Mouse (Mus musculus): ENCODE measurements around the gene Tff3. TPM values are rescaled to one million over a fixed set of nuclear protein-coding genes. Genes with fewer than 3 reads are reported as not detected.

The Tff3 gene
- polyA plus RNA-seq (2011; ENCODE audit: insufficient read length, low read depth, missing spikeins) = not detected in 2 replicates

GRCm38 (mm10) chr17:31129452-31129851, at the start of gene Tff3:
Gene Tff3 (minus strand): TSS chr17:31129646.
- Histone ChIP-seq H3K4me3 (ENCODE audit: insufficient read depth, low read length) (no peak within 1 kb of the TSS), H3K27ac (ENCODE audit: insufficient read depth, low read length) (no peak within 1 kb of the TSS), H3K4me1 (ENCODE audit: control insufficient read depth, insufficient read depth, low read length) (no peaks in the 10 kb centered on the region)
- TF ChIP-seq POLR2A (IDR thresholded peaks at IDR 0.05; ENCODE audit: low read depth, low read length) (no peak), CTCF (IDR thresholded peaks at IDR 0.05; ENCODE audit: borderline replicate concordance, insufficient read depth, low read length) (no peak)

DNA sequence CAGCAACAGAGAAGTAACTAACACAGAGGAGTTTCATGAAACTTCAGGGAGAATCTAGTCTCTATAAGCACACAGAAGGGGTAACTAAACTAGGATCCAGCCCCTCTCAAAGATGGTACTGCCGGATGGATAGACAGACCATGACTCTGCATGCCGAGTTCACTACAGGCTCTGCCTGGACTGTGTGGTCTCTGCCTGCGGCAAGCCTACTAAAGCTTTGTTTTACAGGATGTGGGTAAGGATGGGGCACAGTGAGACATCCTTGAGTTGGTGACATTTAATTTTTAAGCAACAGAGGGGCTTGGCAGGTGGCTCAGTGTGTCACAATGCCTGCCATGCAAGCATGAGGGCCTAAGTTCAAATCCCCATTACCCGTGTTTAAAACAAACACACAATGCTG, 46.9 kb upstream of the Tff3 start:
- TF ChIP-seq POLR2A (IDR thresholded peaks at IDR 0.05; ENCODE audit: low read depth, low read length) = no peak
- no peak for TF ChIP-seq CTCF (IDR thresholded peaks at IDR 0.05; ENCODE audit: borderline replicate concordance, insufficient read depth, low read length)
- H3K27ac ChIP-seq (ENCODE audit: insufficient read depth, low read length) = no peak overlapping the region
- no peaks in the 10 kb centered on the region for H3K4me1 ChIP-seq (ENCODE audit: control insufficient read depth, insufficient read depth, low read length)
- no peak overlapping the region for H3K4me3 ChIP-seq (ENCODE audit: insufficient read depth, low read length)

- H3K4me3 ChIP-seq (ENCODE audit: insufficient read depth, low read length) = no peak overlapping the region
- TF ChIP-seq POLR2A (IDR thresholded peaks at IDR 0.05; ENCODE audit: low read depth, low read length) = no peak
- no peak for TF ChIP-seq CTCF (IDR thresholded peaks at IDR 0.05; ENCODE audit: borderline replicate concordance, insufficient read depth, low read length)
- no peak overlapping the region for H3K27ac ChIP-seq (ENCODE audit: insufficient read depth, low read length)
Observed at GRCm38 (mm10) chr17:31169796-31170195, 40.4 kb upstream of the Tff3 start.

GRCm38 (mm10) chr17:31165127-31165526, 35.7 kb upstream of the Tff3 start, which contains the start of gene Tff1:
Gene Tff1 (minus strand): TSS chr17:31165277.
- TF ChIP-seq POLR2A (IDR thresholded peaks at IDR 0.05; ENCODE audit: low read depth, low read length) (no peak), CTCF (IDR thresholded peaks at IDR 0.05; ENCODE audit: borderline replicate concordance, insufficient read depth, low read length) (no peak)
- H3K4me3 ChIP-seq (ENCODE audit: insufficient read depth, low read length) = no peak within 1 kb of the TSS
- no peak within 1 kb of the TSS for H3K27ac ChIP-seq (ENCODE audit: insufficient read depth, low read length)
- H3K4me1 ChIP-seq (ENCODE audit: control insufficient read depth, insufficient read depth, low read length) = no peaks in the 10 kb centered on the region

More at GRCm38 (mm10) chr17:31169796-31170195, 40.4 kb upstream of the Tff3 start:
- H3K4me1 ChIP-seq (ENCODE audit: control insufficient read depth, insufficient read depth, low read length) = no peaks in the 10 kb centered on the region

- Histone ChIP-seq H3K4me3 (ENCODE audit: insufficient read depth, low read length) (no peak overlapping the region), H3K27ac (ENCODE audit: insufficient read depth, low read length) (no peak overlapping the region), H3K4me1 (ENCODE audit: control insufficient read depth, insufficient read depth, low read length) (no peaks in the 10 kb centered on the region)
- TF ChIP-seq CTCF (IDR thresholded peaks at IDR 0.05; ENCODE audit: borderline replicate concordance, insufficient read depth, low read length) (no peak), POLR2A (IDR thresholded peaks at IDR 0.05; ENCODE audit: low read depth, low read length) (no peak)
Observed at GRCm38 (mm10) chr17:31163821-31164220, 34.4 kb upstream of the Tff3 start.

DNA sequence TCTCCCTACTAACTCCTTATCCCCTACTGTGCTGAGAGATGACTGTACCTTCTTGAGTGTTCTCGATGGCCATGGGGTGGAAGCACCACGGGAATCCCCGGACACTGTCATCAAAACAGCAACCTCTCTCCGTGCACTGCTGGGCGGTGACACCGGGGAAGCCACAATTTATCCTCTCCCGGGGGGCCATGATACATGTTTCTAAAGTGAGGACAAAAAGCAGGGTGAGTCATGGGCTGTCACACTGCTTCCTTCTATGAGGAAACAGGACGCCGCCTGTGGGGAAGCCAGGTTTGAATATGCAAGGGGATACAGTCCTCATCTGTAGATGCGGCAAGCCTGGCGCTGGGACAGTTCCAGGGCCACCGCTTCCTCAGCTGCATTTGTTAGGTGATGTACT, 33.2 kb upstream of the Tff3 start:
- TF ChIP-seq POLR2A (IDR thresholded peaks at IDR 0.05; ENCODE audit: low read depth, low read length) = no peak
- TF ChIP-seq CTCF (IDR thresholded peaks at IDR 0.05; ENCODE audit: borderline replicate concordance, insufficient read depth, low read length) = no peak
- Histone ChIP-seq H3K4me1 (ENCODE audit: control insufficient read depth, insufficient read depth, low read length) (no peaks in the 10 kb centered on the region), H3K4me3 (ENCODE audit: insufficient read depth, low read length) (no peak overlapping the region), H3K27ac (ENCODE audit: insufficient read depth, low read length) (no peak overlapping the region)

- TF ChIP-seq POLR2A (IDR thresholded peaks at IDR 0.05; ENCODE audit: low read depth, low read length) = no peak
- TF ChIP-seq CTCF (IDR thresholded peaks at IDR 0.05; ENCODE audit: borderline replicate concordance, insufficient read depth, low read length) = no peak
- Histone ChIP-seq H3K27ac (ENCODE audit: insufficient read depth, low read length) (no peak overlapping the region), H3K4me3 (ENCODE audit: insufficient read depth, low read length) (no peak overlapping the region), H3K4me1 (ENCODE audit: control insufficient read depth, insufficient read depth, low read length) (no peaks in the 10 kb centered on the region)
Observed at GRCm38 (mm10) chr17:31160291-31160690, 30.8 kb upstream of the Tff3 start.

DNA sequence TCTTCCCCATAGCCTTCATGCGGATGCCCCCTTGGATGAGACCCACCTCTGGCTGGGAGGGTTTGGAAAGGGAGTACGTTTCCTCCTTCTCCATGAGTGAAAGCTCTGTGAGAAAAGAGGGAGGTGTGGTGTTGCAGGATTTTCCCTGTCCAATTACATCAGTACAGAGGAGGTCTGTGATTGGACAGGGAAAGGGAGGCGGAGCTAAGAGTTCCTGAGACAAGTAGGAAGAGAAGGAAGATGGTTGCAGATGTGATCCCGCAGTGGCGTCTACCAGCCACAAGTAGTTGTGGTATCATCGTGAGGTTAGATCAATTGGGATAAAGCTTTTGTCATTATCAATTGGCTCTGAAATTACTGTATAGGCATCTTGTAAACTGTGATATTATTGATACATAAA, 28.5 kb upstream of the Tff3 start:
- H3K4me3 ChIP-seq (ENCODE audit: insufficient read depth, low read length) = no peak overlapping the region
- no peaks in the 10 kb centered on the region for H3K4me1 ChIP-seq (ENCODE audit: control insufficient read depth, insufficient read depth, low read length)
- TF ChIP-seq POLR2A (IDR thresholded peaks at IDR 0.05; ENCODE audit: low read depth, low read length) (no peak), CTCF (IDR thresholded peaks at IDR 0.05; ENCODE audit: borderline replicate concordance, insufficient read depth, low read length) (no peak)
- H3K27ac ChIP-seq (ENCODE audit: insufficient read depth, low read length) = no peak overlapping the region

DNA sequence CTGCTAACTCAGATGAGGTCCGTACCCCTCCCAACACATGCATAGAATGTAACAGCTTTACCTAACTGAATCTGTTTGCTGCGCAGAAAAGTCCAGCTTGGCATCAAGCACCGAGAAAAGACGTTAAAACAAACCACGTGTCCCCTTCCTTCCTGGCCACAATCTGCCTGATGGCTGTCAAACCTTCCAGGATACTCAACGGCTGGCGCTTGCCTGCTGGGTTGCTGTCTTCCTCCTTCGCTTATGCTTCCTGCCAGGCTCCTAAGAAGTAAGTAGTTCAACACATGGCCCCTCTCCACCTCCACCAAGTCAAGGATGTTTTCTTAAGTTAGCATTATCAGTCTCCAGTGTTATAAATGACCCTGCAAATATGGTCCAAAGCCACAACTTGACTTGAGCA, 24.3 kb upstream of the Tff3 start:
- no peak overlapping the region for H3K27ac ChIP-seq (ENCODE audit: insufficient read depth, low read length)
- no peak for TF ChIP-seq CTCF (IDR thresholded peaks at IDR 0.05; ENCODE audit: borderline replicate concordance, insufficient read depth, low read length)
- no peak for TF ChIP-seq POLR2A (IDR thresholded peaks at IDR 0.05; ENCODE audit: low read depth, low read length)
- no peak overlapping the region for H3K4me3 ChIP-seq (ENCODE audit: insufficient read depth, low read length)
- H3K4me1 ChIP-seq (ENCODE audit: control insufficient read depth, insufficient read depth, low read length) = no peaks in the 10 kb centered on the region

DNA sequence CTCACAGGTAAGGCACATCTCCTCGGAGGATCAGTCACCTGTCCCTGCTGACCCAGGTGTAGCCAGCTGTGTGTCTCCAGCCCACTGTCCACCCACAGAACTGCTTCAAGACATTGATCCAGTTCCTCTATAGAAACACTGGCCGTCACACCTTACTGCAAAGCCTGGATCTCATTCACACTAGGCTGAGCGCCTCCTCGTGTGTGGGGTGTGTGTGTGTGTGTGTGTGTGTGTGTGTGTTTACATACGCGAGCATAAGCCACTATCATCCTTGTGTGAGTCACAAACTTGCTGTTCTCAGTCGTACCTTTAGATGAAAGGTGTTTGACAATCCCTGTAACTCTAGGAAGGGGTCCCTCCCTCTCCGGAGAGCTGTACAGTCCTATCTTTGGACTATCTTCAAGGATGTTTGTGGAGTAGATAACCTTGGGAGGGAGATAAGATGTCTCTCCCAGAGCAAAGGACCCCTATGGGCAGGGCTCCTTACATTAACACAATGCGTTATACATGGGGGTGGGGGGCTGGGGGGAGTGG, 23.6 kb upstream of the Tff3 start:
- H3K4me1 ChIP-seq (ENCODE audit: control insufficient read depth, insufficient read depth, low read length) = no peaks in the 10 kb centered on the region
- H3K4me3 ChIP-seq (ENCODE audit: insufficient read depth, low read length) = no peak overlapping the region
- TF ChIP-seq POLR2A (IDR thresholded peaks at IDR 0.05; ENCODE audit: low read depth, low read length) (no peak), CTCF (IDR thresholded peaks at IDR 0.05; ENCODE audit: borderline replicate concordance, insufficient read depth, low read length) (no peak)
- H3K27ac ChIP-seq (ENCODE audit: insufficient read depth, low read length) = no peak overlapping the region

All from embryonic fibroblast, embryonic 13.5 days (primary cell).